Mouse (Mus musculus): ENCODE data around the gene Tef.

GRCm38 (mm10) chr15:81856938-81857723, 54.9 kb downstream of the Tef start:
- TF ChIP-seq CTCF (IDR thresholded peaks at IDR 0.05) (no peak), POLR2A (IDR thresholded peaks at IDR 0.05; ENCODE audit: insufficient read depth, low read depth, low read length) (no peak), EP300 (IDR thresholded peaks at IDR 0.05; ENCODE audit: insufficient read depth, low read depth, low read length) (no peak)
